Mouse (Mus musculus): ENCODE results near the gene Amelx.

Amelx gene

GRCm38 (mm10) chrX:169187100-169187499 is at the start of gene Amelx:
Gene Amelx, minus strand, starts transcription at chrX:169187200.
- no peak for TF ChIP-seq GATA4 (IDR thresholded peaks at IDR 0.05; ENCODE audit: insufficient replicate concordance, low read length)

GRCm38 (mm10) chrX:169222357-169223062 is 35.5 kb upstream of the Amelx start:
- TF ChIP-seq GATA4 (IDR thresholded peaks at IDR 0.05; ENCODE audit: insufficient replicate concordance, low read length) = no peak

- TF ChIP-seq GATA4 (IDR thresholded peaks at IDR 0.05; ENCODE audit: insufficient replicate concordance, low read length) = no peak
Observed at GRCm38 (mm10) chrX:169220064-169220463, 33.1 kb upstream of the Amelx start.

- no peak for TF ChIP-seq GATA4 (IDR thresholded peaks at IDR 0.05; ENCODE audit: insufficient replicate concordance, low read length)
Observed at GRCm38 (mm10) chrX:169210019-169210418, 23.0 kb upstream of the Amelx start.

GRCm38 (mm10) chrX:169178634-169179033 is 8.4 kb downstream of the Amelx start:
- TF ChIP-seq GATA4 (IDR thresholded peaks at IDR 0.05; ENCODE audit: insufficient replicate concordance, low read length) = no peak

- no peak for TF ChIP-seq GATA4 (IDR thresholded peaks at IDR 0.05; ENCODE audit: insufficient replicate concordance, low read length)
Observed at GRCm38 (mm10) chrX:169173796-169174195, 13.2 kb downstream of the Amelx start.

GRCm38 (mm10) chrX:169170981-169171380 is 16.0 kb downstream of the Amelx start:
- no peak for TF ChIP-seq GATA4 (IDR thresholded peaks at IDR 0.05; ENCODE audit: insufficient replicate concordance, low read length)

GRCm38 (mm10) chrX:169158385-169158784 is 28.6 kb downstream of the Amelx start:
- no peak for TF ChIP-seq GATA4 (IDR thresholded peaks at IDR 0.05; ENCODE audit: insufficient replicate concordance, low read length)

GRCm38 (mm10) chrX:169153805-169154204 is 33.2 kb downstream of the Amelx start:
- TF ChIP-seq GATA4 (IDR thresholded peaks at IDR 0.05; ENCODE audit: insufficient replicate concordance, low read length) = no peak

GRCm38 (mm10) chrX:169140467-169140866 is 46.5 kb downstream of the Amelx start:
- no peak for TF ChIP-seq GATA4 (IDR thresholded peaks at IDR 0.05; ENCODE audit: insufficient replicate concordance, low read length)

GRCm38 (mm10) chrX:169139758-169140157 is 47.2 kb downstream of the Amelx start:
- TF ChIP-seq GATA4 (IDR thresholded peaks at IDR 0.05; ENCODE audit: insufficient replicate concordance, low read length) = no peak
